Mouse (Mus musculus): ENCODE data around the gene Tmem136. TPM values are rescaled to one million over a fixed set of nuclear protein-coding genes. Genes with fewer than 3 reads are reported as not detected.

Tmem136 gene
- polyA plus RNA-seq, 1 experiment from 2014 or later: 0.76 TPM

- H3K9me3 ChIP-seq (replicated peaks): no peaks in the 10 kb centered on the region
- ATAC-seq (ENCODE audit: insufficient read depth): no peak
- peaks cover 3% of the 10 kb centered on the region; the same call in 1 of the 2 replicates for H3K27me3 ChIP-seq
- no peak overlapping the region for H3K4me3 ChIP-seq (replicated peaks)
- no peak overlapping the region for H3K9ac ChIP-seq
- H3K4me1 ChIP-seq (replicated peaks): peaks cover 2% of the 10 kb centered on the region; the same call in 1 of the 2 replicates
- no peak overlapping the region for H3K4me2 ChIP-seq
- H3K36me3 ChIP-seq (replicated peaks): no peaks in the 10 kb centered on the region
- no peak overlapping the region for H3K27ac ChIP-seq (replicated peaks)
- WGBS (ENCODE audit: insufficient replicate concordance): 74% methylated on average over 1 of the region's 1 CpGs
These were observed 41.8 kb downstream of the Tmem136 start for GRCm38 (mm10) chr9:43074611-43075010.

GRCm38 (mm10) chr9:43071741-43072140, 44.6 kb downstream of the Tmem136 start:
- no peak overlapping the region for H3K4me3 ChIP-seq (replicated peaks)
- no peaks in the 10 kb centered on the region for H3K36me3 ChIP-seq (replicated peaks)
- WGBS (ENCODE audit: insufficient replicate concordance): 63% methylated on average over 2 of the region's 2 CpGs
- H3K27ac ChIP-seq (replicated peaks): no peak overlapping the region
- ATAC-seq (ENCODE audit: insufficient read depth): no peak
- no peak overlapping the region for H3K9ac ChIP-seq
- no peaks in the 10 kb centered on the region for H3K9me3 ChIP-seq (replicated peaks)
- no peaks in the 10 kb centered on the region; the same call in 1 of the 2 replicates for H3K27me3 ChIP-seq
- peaks cover 5% of the 10 kb centered on the region for H3K4me1 ChIP-seq (replicated peaks)
- H3K4me2 ChIP-seq: no peak overlapping the region

GRCm38 (mm10) chr9:43071176-43071575, 45.2 kb downstream of the Tmem136 start:
- Histone ChIP-seq H3K9ac (no peak overlapping the region), H3K36me3 (replicated peaks) (no peaks in the 10 kb centered on the region), H3K4me2 (no peak overlapping the region), H3K4me3 (replicated peaks) (no peak overlapping the region), H3K27me3 (no peaks in the 10 kb centered on the region; the same call in 1 of the 2 replicates), H3K27ac (replicated peaks) (no peak overlapping the region), H3K4me1 (replicated peaks) (peaks cover 5% of the 10 kb centered on the region), H3K9me3 (replicated peaks) (no peaks in the 10 kb centered on the region)
- ATAC-seq (ENCODE audit: insufficient read depth): no peak
- WGBS (ENCODE audit: insufficient replicate concordance): 39% methylated on average over 4 of the region's 4 CpGs

- ATAC-seq (ENCODE audit: insufficient read depth): no peak
- no peak overlapping the region for H3K4me3 ChIP-seq (replicated peaks)
- WGBS (ENCODE audit: insufficient replicate concordance): 76% methylated on average over 4 of the region's 4 CpGs
These were observed 45.8 kb downstream of the Tmem136 start for GRCm38 (mm10) chr9:43070566-43070965.

GRCm38 (mm10) chr9:43070153-43070552, 46.2 kb downstream of the Tmem136 start:
- Histone ChIP-seq H3K4me3 (replicated peaks) (no peak overlapping the region), H3K36me3 (replicated peaks) (no peaks in the 10 kb centered on the region), H3K27ac (replicated peaks) (no peak overlapping the region), H3K4me2 (no peak overlapping the region), H3K9ac (no peak overlapping the region), H3K27me3 (no peaks in the 10 kb centered on the region; the same call in 1 of the 2 replicates), H3K9me3 (replicated peaks) (no peaks in the 10 kb centered on the region), H3K4me1 (replicated peaks) (peaks cover 5% of the 10 kb centered on the region)
- WGBS (ENCODE audit: insufficient replicate concordance): 72% methylated on average over 2 of the region's 2 CpGs
- ATAC-seq (ENCODE audit: insufficient read depth): no peak

More at GRCm38 (mm10) chr9:43070566-43070965, 45.8 kb downstream of the Tmem136 start:
- H3K9me3 ChIP-seq (replicated peaks): no peaks in the 10 kb centered on the region
- H3K27me3 ChIP-seq: no peaks in the 10 kb centered on the region; the same call in 1 of the 2 replicates
- H3K27ac ChIP-seq (replicated peaks): no peak overlapping the region
- no peaks in the 10 kb centered on the region for H3K36me3 ChIP-seq (replicated peaks)
- no peak overlapping the region for H3K9ac ChIP-seq
- H3K4me2 ChIP-seq: no peak overlapping the region
- H3K4me1 ChIP-seq (replicated peaks): peaks cover 5% of the 10 kb centered on the region

GRCm38 (mm10) chr9:43067896-43068295, 48.5 kb downstream of the Tmem136 start:
- no peak overlapping the region for H3K27ac ChIP-seq (replicated peaks)
- no peak for ATAC-seq (ENCODE audit: insufficient read depth)
- H3K4me1 ChIP-seq (replicated peaks): peaks cover 5% of the 10 kb centered on the region

GRCm38 (mm10) chr9:43065231-43065630, 51.1 kb downstream of the Tmem136 start:
- H3K9ac ChIP-seq: no peak overlapping the region
- 74% methylated on average over 4 of the region's 4 CpGs for WGBS (ENCODE audit: insufficient replicate concordance)

More at GRCm38 (mm10) chr9:43067896-43068295, 48.5 kb downstream of the Tmem136 start:
- H3K27me3 ChIP-seq: no peaks in the 10 kb centered on the region
- H3K4me3 ChIP-seq (replicated peaks): no peak overlapping the region
- H3K9ac ChIP-seq: no peak overlapping the region
- 65% methylated on average over 3 of the region's 3 CpGs for WGBS (ENCODE audit: insufficient replicate concordance)
- H3K36me3 ChIP-seq (replicated peaks): no peaks in the 10 kb centered on the region
- H3K9me3 ChIP-seq (replicated peaks): no peaks in the 10 kb centered on the region
- H3K4me2 ChIP-seq: no peak overlapping the region

GRCm38 (mm10) chr9:43061545-43061944, 54.8 kb downstream of the Tmem136 start:
- Histone ChIP-seq H3K36me3 (replicated peaks) (no peaks in the 10 kb centered on the region), H3K9ac (no peak overlapping the region), H3K27me3 (no peaks in the 10 kb centered on the region), H3K4me2 (no peak overlapping the region), H3K4me3 (replicated peaks) (no peak overlapping the region), H3K4me1 (replicated peaks) (0 out of 2 replicates have a peak, but pooled peaks cover 4% of the 10 kb centered on the region), H3K9me3 (replicated peaks) (no peaks in the 10 kb centered on the region), H3K27ac (replicated peaks) (no peak overlapping the region)
- ATAC-seq (ENCODE audit: insufficient read depth): no peak
- WGBS (ENCODE audit: insufficient replicate concordance): 81% methylated on average over 1 of the region's 1 CpGs

More at GRCm38 (mm10) chr9:43065231-43065630, 51.1 kb downstream of the Tmem136 start:
- no peak overlapping the region for H3K4me2 ChIP-seq
- H3K27ac ChIP-seq (replicated peaks): no peak overlapping the region
- H3K4me1 ChIP-seq (replicated peaks): peaks cover 9% of the 10 kb centered on the region; the same call in 1 of the 2 replicates
- H3K4me3 ChIP-seq (replicated peaks): no peak overlapping the region
- H3K27me3 ChIP-seq: no peaks in the 10 kb centered on the region
- no peaks in the 10 kb centered on the region for H3K36me3 ChIP-seq (replicated peaks)
- ATAC-seq (ENCODE audit: insufficient read depth): no peak
- H3K9me3 ChIP-seq (replicated peaks): no peaks in the 10 kb centered on the region

Other genes starting within 250 kb of the Tmem136 start
- 0.41 TPM in 2 replicates for gene Grik4, start 172.1 kb downstream of the Tmem136 start, polyA plus RNA-seq (2015; fragmentation: Nextera tagmentation; extraction: Ambion mirVana)
- 6.1 and 8.5 TPM in 2 replicates for gene Arhgef12, start 9.3 kb downstream of the Tmem136 start, polyA plus RNA-seq (2015; fragmentation: Nextera tagmentation; extraction: Ambion mirVana)
- not detected in 2 replicates for gene Pou2f3, start 93.8 kb upstream of the Tmem136 start, polyA plus RNA-seq (2015; fragmentation: Nextera tagmentation; extraction: Ambion mirVana)
- 26.8 and 30.0 TPM in 2 replicates for gene Oaf, start 123.3 kb upstream of the Tmem136 start, polyA plus RNA-seq (2015; fragmentation: Nextera tagmentation; extraction: Ambion mirVana)
- 0.03 and 0.09 TPM in 2 replicates for gene Trim29, start 194.3 kb upstream of the Tmem136 start, polyA plus RNA-seq (2015; fragmentation: Nextera tagmentation; extraction: Ambion mirVana)